Comparison of ENCODE assay signal across 10 mouse cellular contexts in the genomic region with DNA sequence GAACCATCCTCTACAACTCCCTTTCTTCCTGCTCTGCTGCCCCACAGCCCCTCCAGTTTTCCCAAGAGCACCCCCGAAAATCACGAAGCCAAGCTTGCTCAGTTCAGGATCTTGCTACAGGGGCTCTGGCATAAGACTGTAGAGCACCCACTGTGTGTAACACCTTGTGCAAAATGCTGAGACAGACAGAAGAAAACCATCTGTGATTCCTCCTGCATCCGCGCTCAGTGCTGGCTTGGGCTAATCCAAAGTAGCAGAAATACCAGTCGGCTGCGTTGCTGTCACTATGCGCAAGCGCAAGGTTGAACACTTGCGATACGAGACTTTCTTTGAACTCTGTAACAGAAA. TPM values are rescaled to one million over a fixed set of nuclear protein-coding genes. Genes with fewer than 3 reads are reported as not detected.
DNase-seq lines count a peak whose midpoint lies in the region; ATAC-seq and TF ChIP-seq lines count a peak whose summit lies in the region.
"Had no signal": no experiment of that assay in that cellular context is flagged by ENCODE, and none has a peak within 500 bp of the region (broad histone marks: within the 10 kb centered on the region; RNA-seq: fewer than 3 reads in every experiment).

No protein-coding gene starts in this region.

- H3K4me1 ChIP-seq in lung, embryonic 14.5 days (ENCODE audit: insufficient read depth): no peaks in the 10 kb centered on the region
- peaks cover 4% of the 10 kb centered on the region for H3K4me1 ChIP-seq in lung, adult 2 months (ENCODE audit: control insufficient read depth, insufficient read depth, low read length)
- peaks cover 14% of the 10 kb centered on the region for H3K4me1 ChIP-seq in forebrain, embryonic 12.5 days
- 0 out of 2 replicates have a peak, but pooled peaks cover 4% of the 10 kb centered on the region for H3K4me1 ChIP-seq in hindbrain, postnatal 0 days (ENCODE audit: insufficient read depth, low read length)
- peaks cover 17% of the 10 kb centered on the region for H3K4me1 ChIP-seq in neural tube, embryonic 13.5 days (replicated peaks)

- no peak overlapping the region for H3K4me2 ChIP-seq in lung, embryonic 14.5 days
- H3K4me2 ChIP-seq in forebrain, embryonic 12.5 days: no peak overlapping the region
- H3K4me2 ChIP-seq in hindbrain, postnatal 0 days (ENCODE audit: low read depth, low read length): no peak overlapping the region; the same call in 1 of the 2 replicates
- H3K4me2 ChIP-seq in neural tube, embryonic 13.5 days: no peak overlapping the region

- H3K9me3 ChIP-seq in lung, embryonic 14.5 days (ENCODE audit: low read depth, low read length): no peaks in the 10 kb centered on the region
- no peaks in the 10 kb centered on the region for H3K9me3 ChIP-seq in forebrain, embryonic 12.5 days
- H3K9me3 ChIP-seq in hindbrain, postnatal 0 days (ENCODE audit: low read length): no peaks in the 10 kb centered on the region
- no peaks in the 10 kb centered on the region for H3K9me3 ChIP-seq in neural tube, embryonic 13.5 days

- no peak for TF ChIP-seq POLR2A in lung, adult 2 months (IDR thresholded peaks at IDR 0.05; ENCODE audit: borderline replicate concordance, extremely low read depth, low read depth, low read length)

- peak; percentile 22; the same call in 1 of the 2 replicates for ATAC-seq in lung, embryonic 14.5 days (ENCODE audit: insufficient read depth)
- ATAC-seq in forebrain, embryonic 12.5 days (ENCODE audit: low FRiP score): no peak; the same call in 1 of the 2 replicates
- peak; percentile 24; the same call in 1 of the 2 replicates for ATAC-seq in hindbrain, postnatal 0 days
- ATAC-seq in neural tube, embryonic 13.5 days (ENCODE audit: low read depth): peak; percentile 24
- ATAC-seq: activated CD4-positive, CD25-positive, alpha-beta regulatory T cell, adult 4 months had no signal

- H3K27ac ChIP-seq in lung, embryonic 14.5 days (ENCODE audit: low read depth): no peak overlapping the region
- 0 out of 2 replicates have a peak overlapping the region, but pooled peaks have one; percentile 19 for H3K27ac ChIP-seq in forebrain, embryonic 12.5 days
- H3K27ac ChIP-seq in hindbrain, postnatal 0 days: peak overlapping the region; percentile 79; the same call in 1 of the 2 replicates
- H3K27ac ChIP-seq in neural tube, embryonic 13.5 days (replicated peaks): no peak overlapping the region

- DNase-seq in lung, embryonic 14.5 days: no peak
- DNase-seq in lung, adult 2 months: no peak
- DNase-seq in hindbrain, postnatal 0 days (ENCODE audit: low spot score): no peak
- no peak for DNase-seq in T-cell, adult 2 months (ENCODE audit: low spot score)
- no peak for DNase-seq in ovary, postnatal 10 days (ENCODE audit: low spot score)

- WGBS in lung, embryonic 14.5 days: 79% methylated on average over 10 of the region's 10 CpGs
- 89% methylated on average over 10 of the region's 10 CpGs for WGBS in lung, adult 2 months
- 86% methylated on average over 10 of the region's 10 CpGs for WGBS in forebrain, embryonic 12.5 days
- 85% methylated on average over 10 of the region's 10 CpGs for WGBS in hindbrain, postnatal 0 days
- 85% methylated on average over 10 of the region's 10 CpGs for WGBS in neural tube, embryonic 13.5 days

- no peak overlapping the region for H3K9ac ChIP-seq in lung, embryonic 14.5 days
- H3K9ac ChIP-seq in forebrain, embryonic 12.5 days: no peak overlapping the region
- no peak overlapping the region for H3K9ac ChIP-seq in hindbrain, postnatal 0 days (replicated peaks; ENCODE audit: low read length)
- no peak overlapping the region for H3K9ac ChIP-seq in neural tube, embryonic 13.5 days

- no peaks in the 10 kb centered on the region for H3K27me3 ChIP-seq in lung, embryonic 14.5 days (ENCODE audit: insufficient read depth, low read length)
- H3K27me3 ChIP-seq in forebrain, embryonic 12.5 days: peaks cover 8% of the 10 kb centered on the region
- no peaks in the 10 kb centered on the region for H3K27me3 ChIP-seq in hindbrain, postnatal 0 days (ENCODE audit: insufficient read depth, low read length)
- H3K27me3 ChIP-seq in neural tube, embryonic 13.5 days: no peaks in the 10 kb centered on the region

- no peaks in the 10 kb centered on the region for H3K36me3 ChIP-seq in lung, embryonic 14.5 days (ENCODE audit: insufficient read depth)
- no peaks in the 10 kb centered on the region for H3K36me3 ChIP-seq in forebrain, embryonic 12.5 days (replicated peaks)
- no peaks in the 10 kb centered on the region for H3K36me3 ChIP-seq in hindbrain, postnatal 0 days (ENCODE audit: insufficient read depth, low read length)
- no peaks in the 10 kb centered on the region for H3K36me3 ChIP-seq in neural tube, embryonic 13.5 days

- TF ChIP-seq CTCF in lung, embryonic 14.5 days (IDR thresholded peaks at IDR 0.05; ENCODE audit: low read depth): no peak
- TF ChIP-seq CTCF in lung, adult 2 months (IDR thresholded peaks at IDR 0.05; ENCODE audit: insufficient read depth, low read length): no peak
- no peak for TF ChIP-seq CTCF in hindbrain, postnatal 0 days (IDR thresholded peaks at IDR 0.05; ENCODE audit: low read depth)

- no peak overlapping the region for H3K4me3 ChIP-seq in lung, embryonic 14.5 days (ENCODE audit: low read depth, low read length)
- H3K4me3 ChIP-seq in lung, adult 2 months (replicated peaks; ENCODE audit: extremely low read depth, low read depth, low read length): no peak overlapping the region
- no peak overlapping the region for H3K4me3 ChIP-seq in forebrain, embryonic 12.5 days (replicated peaks)
- H3K4me3 ChIP-seq in hindbrain, postnatal 0 days (ENCODE audit: low read length): no peak overlapping the region
- H3K4me3 ChIP-seq in neural tube, embryonic 13.5 days: no peak overlapping the region; the same call in 1 of the 2 replicates

RNA-seq across cellular contexts. Expression of a gene that starts 9.1 kb away (rescaled TPM):
- not detected in 2 replicates for polyA plus RNA-seq in lung, embryonic 14.5 days (2014; fragmentation: Nextera tagmentation; extraction: Ambion mirVana)
- not detected in 2 replicates for polyA plus RNA-seq in lung, adult 2 months (2012; rRNA removed)
- polyA plus RNA-seq in forebrain, embryonic 12.5 days (2016; fragmentation: Nextera tagmentation; extraction: Ambion mirVana): 0.83 TPM in 1 of 2 replicates, not detected in the other
- total RNA-seq in hindbrain, postnatal 0 days (2014; rRNA removed): not detected in 2 replicates
- 0.51 and 0.64 TPM in 2 replicates for polyA plus RNA-seq in hindbrain, postnatal 0 days (2015; fragmentation: Nextera tagmentation; extraction: Ambion mirVana)
- not detected in 2 replicates for polyA plus RNA-seq in neural tube, embryonic 13.5 days (2015; fragmentation: Nextera tagmentation; extraction: Ambion mirVana)
- total RNA-seq: layer of hippocampus, adult 18-20 months had no signal
- polyA plus RNA-seq: activated CD4-positive, CD25-positive, alpha-beta regulatory T cell, adult 4 months; embryonic facial prominence, embryonic 11.5 days had no signal

RNA-seq across cellular contexts. Expression of a gene that starts 37.8 kb away (rescaled TPM):
- polyA plus RNA-seq in lung, embryonic 14.5 days (2014; fragmentation: Nextera tagmentation; extraction: Ambion mirVana): 29.7 and 31.3 TPM in 2 replicates
- 163 and 173 TPM in 2 replicates for polyA plus RNA-seq in lung, adult 2 months (2012; rRNA removed)
- polyA plus RNA-seq in forebrain, embryonic 12.5 days (2016; fragmentation: Nextera tagmentation; extraction: Ambion mirVana): 85.7 and 89.3 TPM in 2 replicates
- total RNA-seq in hindbrain, postnatal 0 days (2014; rRNA removed): 241 and 252 TPM in 2 replicates
- 123 and 139 TPM in 2 replicates for polyA plus RNA-seq in hindbrain, postnatal 0 days (2015; fragmentation: Nextera tagmentation; extraction: Ambion mirVana)
- 127 and 134 TPM in 2 replicates for polyA plus RNA-seq in neural tube, embryonic 13.5 days (2015; fragmentation: Nextera tagmentation; extraction: Ambion mirVana)

RNA-seq across cellular contexts. Expression of a gene that starts 38.4 kb away (rescaled TPM):
- 162 and 168 TPM in 2 replicates for polyA plus RNA-seq in lung, embryonic 14.5 days (2014; fragmentation: Nextera tagmentation; extraction: Ambion mirVana)
- 131 and 171 TPM in 2 replicates for polyA plus RNA-seq in lung, adult 2 months (2012; rRNA removed)
- 98.8 and 112 TPM in 2 replicates for polyA plus RNA-seq in forebrain, embryonic 12.5 days (2016; fragmentation: Nextera tagmentation; extraction: Ambion mirVana)
- 41.3 and 58.7 TPM in 2 replicates for total RNA-seq in hindbrain, postnatal 0 days (2014; rRNA removed)
- 117 and 119 TPM in 2 replicates for polyA plus RNA-seq in hindbrain, postnatal 0 days (2015; fragmentation: Nextera tagmentation; extraction: Ambion mirVana)
- 101 and 124 TPM in 2 replicates for polyA plus RNA-seq in neural tube, embryonic 13.5 days (2015; fragmentation: Nextera tagmentation; extraction: Ambion mirVana)

Comparison
In these comparisons a context has a peak if more than half of its experiments do, and no peak if none do; other contexts are left out.
1. H3K27ac ChIP-seq: peak in forebrain, embryonic 12.5 days (single experiment) and hindbrain, postnatal 0 days (single experiment); none in lung, embryonic 14.5 days (single experiment) and neural tube, embryonic 13.5 days (single experiment).